Mouse (Mus musculus): ENCODE results near the gene Cep295nl. TPM values are rescaled to one million over a fixed set of nuclear protein-coding genes. Genes with fewer than 3 reads are reported as not detected.

Cep295nl gene
- polyA plus RNA-seq, 1 experiment, result 1.5 TPM

- TF ChIP-seq POLR2A (IDR thresholded peaks at IDR 0.05; ENCODE audit: borderline replicate concordance, control insufficient read depth, low read depth, low read length), result no peak
- TF ChIP-seq CTCF (IDR thresholded peaks at IDR 0.05; ENCODE audit: control insufficient read depth, insufficient read depth, low read length), result no peak
- Histone ChIP-seq H3K4me3 (replicated peaks; ENCODE audit: control insufficient read depth, low read depth, low read length) (peak overlapping the region; percentile 76), H3K27ac (ENCODE audit: control insufficient read depth, insufficient read depth, low read depth, low read length, poor library complexity) (peak overlapping the region; percentile 46; the same call in 1 of the 2 replicates), H3K4me1 (ENCODE audit: control insufficient read depth, insufficient read depth, low read length) (peaks cover 2% of the 10 kb centered on the region; the same call in 1 of the 2 replicates)
- under 1% methylated on average over 22 of the region's 22 CpGs for WGBS
These were observed 52.7 kb downstream of the Cep295nl start for GRCm38 (mm10) chr11:118289562-118289961.

GRCm38 (mm10) chr11:118289037-118289511 lies 53.2 kb downstream of the Cep295nl start:
- peaks cover 2% of the 10 kb centered on the region; the same call in 1 of the 2 replicates for H3K4me1 ChIP-seq (ENCODE audit: control insufficient read depth, insufficient read depth, low read length)
- WGBS, result 2% methylated on average over 16 of the region's 16 CpGs
- H3K27ac ChIP-seq (ENCODE audit: control insufficient read depth, insufficient read depth, low read depth, low read length, poor library complexity), result no peak overlapping the region
- peak overlapping the region; percentile 76 for H3K4me3 ChIP-seq (replicated peaks; ENCODE audit: control insufficient read depth, low read depth, low read length)
- TF ChIP-seq POLR2A (IDR thresholded peaks at IDR 0.05; ENCODE audit: borderline replicate concordance, control insufficient read depth, low read depth, low read length) (no peak), CTCF (IDR thresholded peaks at IDR 0.05; ENCODE audit: control insufficient read depth, insufficient read depth, low read length) (no peak)

GRCm38 (mm10) chr11:118287573-118287972 lies 54.7 kb downstream of the Cep295nl start:
- WGBS, result 94% methylated on average over 9 of the region's 9 CpGs
- no peak for TF ChIP-seq CTCF (IDR thresholded peaks at IDR 0.05; ENCODE audit: control insufficient read depth, insufficient read depth, low read length)
- TF ChIP-seq POLR2A (IDR thresholded peaks at IDR 0.05; ENCODE audit: borderline replicate concordance, control insufficient read depth, low read depth, low read length), result no peak
- Histone ChIP-seq H3K4me3 (replicated peaks; ENCODE audit: control insufficient read depth, low read depth, low read length) (no peak overlapping the region), H3K27ac (ENCODE audit: control insufficient read depth, insufficient read depth, low read depth, low read length, poor library complexity) (no peak overlapping the region), H3K4me1 (ENCODE audit: control insufficient read depth, insufficient read depth, low read length) (peaks cover 2% of the 10 kb centered on the region; the same call in 1 of the 2 replicates)

GRCm38 (mm10) chr11:118286434-118286833 lies 55.9 kb downstream of the Cep295nl start:
- no peak for TF ChIP-seq POLR2A (IDR thresholded peaks at IDR 0.05; ENCODE audit: borderline replicate concordance, control insufficient read depth, low read depth, low read length)
- no peak for TF ChIP-seq CTCF (IDR thresholded peaks at IDR 0.05; ENCODE audit: control insufficient read depth, insufficient read depth, low read length)
- WGBS, result 88% methylated on average over 9 of the region's 9 CpGs
- Histone ChIP-seq H3K4me1 (ENCODE audit: control insufficient read depth, insufficient read depth, low read length) (peaks cover 2% of the 10 kb centered on the region; the same call in 1 of the 2 replicates), H3K4me3 (replicated peaks; ENCODE audit: control insufficient read depth, low read depth, low read length) (no peak overlapping the region), H3K27ac (ENCODE audit: control insufficient read depth, insufficient read depth, low read depth, low read length, poor library complexity) (no peak overlapping the region)

- WGBS, result 91% methylated on average over 13 of the region's 13 CpGs
- Histone ChIP-seq H3K27ac (ENCODE audit: control insufficient read depth, insufficient read depth, low read depth, low read length, poor library complexity) (no peak overlapping the region), H3K4me1 (ENCODE audit: control insufficient read depth, insufficient read depth, low read length) (peaks cover 2% of the 10 kb centered on the region; the same call in 1 of the 2 replicates), H3K4me3 (replicated peaks; ENCODE audit: control insufficient read depth, low read depth, low read length) (no peak overlapping the region)
- TF ChIP-seq POLR2A (IDR thresholded peaks at IDR 0.05; ENCODE audit: borderline replicate concordance, control insufficient read depth, low read depth, low read length), result no peak
- no peak for TF ChIP-seq CTCF (IDR thresholded peaks at IDR 0.05; ENCODE audit: control insufficient read depth, insufficient read depth, low read length)
These were observed 56.5 kb downstream of the Cep295nl start for GRCm38 (mm10) chr11:118285791-118286190.

Other genes starting within 250 kb of the Cep295nl start
- 0.56 and 1.6 TPM in 2 replicates for gene Dnah17, start 211.9 kb downstream of the Cep295nl start, polyA plus RNA-seq (2011; ENCODE audit: insufficient read depth, insufficient read length, low replicate concordance, missing spikeins)
- 19.2 and 28.3 TPM in 2 replicates for gene Cyth1, start 93.9 kb downstream of the Cep295nl start, polyA plus RNA-seq (2011; ENCODE audit: insufficient read depth, insufficient read length, low replicate concordance, missing spikeins)
- gene Usp36, start 52.3 kb downstream of the Cep295nl start, polyA plus RNA-seq (2011; ENCODE audit: insufficient read depth, insufficient read length, low replicate concordance, missing spikeins), result 10.2 and 18.5 TPM in 2 replicates
- 6.5 and 37.6 TPM in 2 replicates for gene Timp2, start 13.2 kb upstream of the Cep295nl start, polyA plus RNA-seq (2011; ENCODE audit: insufficient read depth, insufficient read length, low replicate concordance, missing spikeins)
- 43.9 and 52.7 TPM in 2 replicates for gene Lgals3bp, start 59.6 kb upstream of the Cep295nl start, polyA plus RNA-seq (2011; ENCODE audit: insufficient read depth, insufficient read length, low replicate concordance, missing spikeins)
- 8.3 and 14.6 TPM in 2 replicates for gene Cant1, start 76.6 kb upstream of the Cep295nl start, polyA plus RNA-seq (2011; ENCODE audit: insufficient read depth, insufficient read length, low replicate concordance, missing spikeins)
- 1.5 and 1.8 TPM in 2 replicates for gene C1qtnf1, start 85.7 kb upstream of the Cep295nl start, polyA plus RNA-seq (2011; ENCODE audit: insufficient read depth, insufficient read length, low replicate concordance, missing spikeins)
- gene Engase, start 134.3 kb upstream of the Cep295nl start, polyA plus RNA-seq (2011; ENCODE audit: insufficient read depth, insufficient read length, low replicate concordance, missing spikeins), result 7.4 and 15.0 TPM in 2 replicates

Measured in bone marrow, adult 2 months (tissue).